Mouse (Mus musculus) MEL (cell line): Measurements from ENCODE around the gene Lhx1. TPM values are rescaled to one million over a fixed set of nuclear protein-coding genes. Genes with fewer than 3 reads are reported as not detected.
A peak's percentile ranks its signal among the peaks of the same experiment; 100 is the strongest.

Experiments used
- DNase-seq: peaks from one replicate; pipeline ENCODE4 v3.0.0; 2011; ENCODE audit warnings: low read depth, low spot score
- H3K27ac ChIP-seq: 2 replicates; pipeline ENCODE4 v1.5.1; 2012; ENCODE audit warnings: low read depth, mild to moderate bottlenecking, control low read depth, low read length, moderate library complexity; ENCODE audit not compliant: control insufficient read depth
- H3K27me3 ChIP-seq, 2 experiments: fragments of 150-350 bp in 1 of 2; sonication (generic) in 1 of 2; 2 replicates each; pipeline ENCODE4 v1.6.1; 2012; ENCODE audit warnings: low read length in 2 of 2, mild to moderate bottlenecking in 2 of 2, improper control_type of control experiment in 1 of 2, moderate library complexity in 1 of 2; ENCODE audit not compliant: insufficient read depth in 2 of 2, control insufficient read depth in 1 of 2
- H3K36me3 ChIP-seq, 2 experiments: 2 replicates each; pipeline ENCODE4 v1.6.1; 2012 to 2014; ENCODE audit warnings: low read length in 2 of 2, improper control_type of control experiment in 1 of 2, inconsistent platforms in 1 of 2, mild to moderate bottlenecking in 1 of 2; ENCODE audit not compliant: insufficient read depth in 2 of 2, control insufficient read depth in 1 of 2
- H3K4me1 ChIP-seq, 2 experiments: fragments of 150-350 bp in 1 of 2; sonication (generic) in 1 of 2; 2 replicates each; pipeline ENCODE4 v1.6.1; 2012; ENCODE audit warnings: low read length in 2 of 2, improper control_type of control experiment in 1 of 2, mild to moderate bottlenecking in 1 of 2; ENCODE audit not compliant: insufficient read depth in 2 of 2, control insufficient read depth in 1 of 2
- H3K4me3 ChIP-seq, 2 experiments: fragments of 150-350 bp in 1 of 2; sonication (generic) in 1 of 2; 2 replicates each; pipeline ENCODE4 v1.5.1; 2012; ENCODE audit warnings: low read depth in 2 of 2, low read length in 2 of 2, mild to moderate bottlenecking in 2 of 2, moderate library complexity in 2 of 2, control low read depth in 1 of 2, improper control_type of control experiment in 1 of 2; ENCODE audit not compliant: control insufficient read depth in 1 of 2, insufficient read depth in 1 of 2
- H3K79me2 ChIP-seq: 2 replicates; pipeline ENCODE4 v1.6.1; 2012; ENCODE audit warnings: mild to moderate bottlenecking, low read length, moderate library complexity; ENCODE audit not compliant: control insufficient read depth, poor library complexity, insufficient read depth
- H3K9ac ChIP-seq: 2 replicates; pipeline ENCODE4 v1.6.1; 2012; ENCODE audit warnings: low read depth, mild to moderate bottlenecking, control low read depth, low read length, moderate library complexity; ENCODE audit not compliant: control insufficient read depth, poor library complexity, severe bottlenecking
- H3K9me3 ChIP-seq: fragments of 150-350 bp; sonication (generic); replicated peaks from 2 replicates; pipeline ENCODE4 v1.6.1; 2012; ENCODE audit warnings: mild to moderate bottlenecking, low read length, improper control_type of control experiment, moderate library complexity; ENCODE audit not compliant: insufficient read depth
- CTCF ChIP-seq, 3 experiments: IDR thresholded peaks in 2 of 3; conservative IDR thresholded peaks in 1 of 3; 2 replicates each; pipeline ENCODE4 v1.5.1; 2011 to 2012; ENCODE audit warnings: low read length in 3 of 3, low read depth in 2 of 3, mild to moderate bottlenecking in 2 of 3, improper control_type of control experiment in 1 of 3, inconsistent platforms in 1 of 3, mixed read lengths in 1 of 3, moderate library complexity in 1 of 3; ENCODE audit not compliant: control insufficient read depth in 1 of 3, insufficient read depth in 1 of 3, poor library complexity in 1 of 3, severe bottlenecking in 1 of 3
- ELF1 ChIP-seq: IDR thresholded peaks from 2 replicates; pipeline ENCODE4 v1.6.1; 2014; ENCODE audit warnings: low read depth, mild to moderate bottlenecking, inconsistent platforms, low read length, improper control_type of control experiment, moderate library complexity
- EP300 ChIP-seq, 2 experiments: IDR thresholded peaks; 2 replicates each; pipeline ENCODE4 v1.6.1; 2011; ENCODE audit warnings: improper control_type of control experiment in 2 of 2, low read length in 2 of 2, low read depth in 1 of 2, mild to moderate bottlenecking in 1 of 2
- HCFC1 ChIP-seq: IDR thresholded peaks from 2 replicates; pipeline ENCODE4 v1.6.1; 2012; ENCODE audit warnings: low read depth, mild to moderate bottlenecking, inconsistent platforms, low read length, improper control_type of control experiment, moderate library complexity
- KAT2A ChIP-seq: conservative IDR thresholded peaks from 2 replicates; pipeline ENCODE4 v1.6.1; 2012; ENCODE audit warnings: low read depth, low read length, improper control_type of control experiment, inconsistent platforms
- MAFK ChIP-seq: IDR thresholded peaks from 2 replicates; pipeline ENCODE4 v1.6.1; 2011; ENCODE audit warnings: low read depth, mild to moderate bottlenecking, low read length, improper control_type of control experiment, borderline replicate concordance
- MAX ChIP-seq: IDR thresholded peaks from 2 replicates; pipeline ENCODE4 v1.6.1; 2011; ENCODE audit warnings: low read length, improper control_type of control experiment
- MEF2A ChIP-seq: IDR thresholded peaks from 2 replicates; pipeline ENCODE4 v1.6.1; 2014; ENCODE audit warnings: low read depth, mild to moderate bottlenecking, inconsistent platforms, low read length, improper control_type of control experiment; ENCODE audit not compliant: poor library complexity, insufficient replicate concordance, severe bottlenecking; ENCODE audit errors: extremely low read depth
- NELFE ChIP-seq: IDR thresholded peaks from 2 replicates; pipeline ENCODE4 v1.6.1; 2011; ENCODE audit warnings: low read depth, low read length, improper control_type of control experiment
- NRF1 ChIP-seq: IDR thresholded peaks from 2 replicates; pipeline ENCODE4 v1.6.1; 2014; ENCODE audit warnings: low read depth, mild to moderate bottlenecking, inconsistent platforms, low read length, improper control_type of control experiment, moderate library complexity; ENCODE audit not compliant: poor library complexity, insufficient read depth, severe bottlenecking
- POLR2AphosphoS5 ChIP-seq: IDR thresholded peaks from 2 replicates; pipeline ENCODE4 v1.6.1; 2012; ENCODE audit warnings: low read depth, borderline replicate concordance, mild to moderate bottlenecking, inconsistent platforms, low read length, moderate library complexity, mixed read lengths
- RAD21 ChIP-seq: IDR thresholded peaks from 2 replicates; pipeline ENCODE4 v1.6.1; 2011; ENCODE audit warnings: mild to moderate bottlenecking, low read depth, low read length, improper control_type of control experiment
- SIN3A ChIP-seq: IDR thresholded peaks from 2 replicates; pipeline ENCODE4 v1.6.1; 2012; ENCODE audit warnings: low read length, improper control_type of control experiment, inconsistent platforms
- SMC3 ChIP-seq: IDR thresholded peaks from 2 replicates; pipeline ENCODE4 v1.6.1; 2011; ENCODE audit warnings: low read depth, low read length, improper control_type of control experiment
- TCF12 ChIP-seq: IDR thresholded peaks from 2 replicates; pipeline ENCODE4 v1.6.1; 2014; ENCODE audit warnings: low read depth, mild to moderate bottlenecking, inconsistent platforms, low read length, improper control_type of control experiment, moderate library complexity
- UBTF ChIP-seq: IDR thresholded peaks from 2 replicates; pipeline ENCODE4 v1.6.1; 2012; ENCODE audit warnings: low read depth, mild to moderate bottlenecking, inconsistent platforms, low read length, improper control_type of control experiment, moderate library complexity, borderline replicate concordance; ENCODE audit not compliant: insufficient read depth
- ZC3H11A ChIP-seq: IDR thresholded peaks from 2 replicates; pipeline ENCODE4 v1.6.1; 2012; ENCODE audit warnings: low read depth, mild to moderate bottlenecking, inconsistent platforms, low read length, improper control_type of control experiment
- ZKSCAN1 ChIP-seq: IDR thresholded peaks from 2 replicates; pipeline ENCODE4 v1.6.1; 2012; ENCODE audit warnings: low read depth, mild to moderate bottlenecking, inconsistent platforms, low read length, improper control_type of control experiment, moderate library complexity
- polyA plus RNA-seq, 2 experiments: library from polyadenylated mRNA; stranded (reverse) in 1 of 2; unstranded in 1 of 2; fragments of >175 nt in 1 of 2; fragments of >200 nt in 1 of 2; gene quantifications; 2 replicates each; pipeline versions ENCODE4 v1.2.1 to v1.2.4; 2012; ENCODE audit warnings: low replicate concordance in 2 of 2, low read depth in 1 of 2; ENCODE audit not compliant: insufficient read length in 2 of 2, insufficient read depth in 1 of 2, missing spikeins in 1 of 2
- total RNA-seq: library from RNA; depleted of rRNA; stranded (reverse); fragments of 300-350 nt; gene quantifications from 2 replicates; pipeline ENCODE4 v1.2.3, GENCODE M21; 2012

Lhx1 gene
- total and polyA plus RNA-seq, 3 experiments, result not detected

DNA sequence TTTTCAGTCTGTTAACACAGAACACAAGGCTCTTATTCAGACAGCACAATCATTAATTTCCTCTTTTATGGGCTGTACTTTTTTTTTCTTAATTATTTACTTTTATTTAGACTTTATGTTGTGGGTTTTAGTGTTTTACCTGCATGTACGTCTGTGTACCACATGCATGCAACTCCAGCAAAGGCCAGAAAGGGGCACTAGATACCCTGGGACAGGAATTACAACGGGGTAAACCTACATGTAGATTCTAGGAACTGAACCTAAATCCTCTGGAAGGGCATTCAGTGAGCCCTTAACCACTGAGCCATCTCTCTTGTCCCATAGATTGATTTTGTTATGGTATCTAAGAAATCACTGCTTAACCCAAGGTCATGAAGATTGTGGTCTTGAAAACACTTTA lies 27.4 kb downstream of the Lhx1 start:
- H3K36me3 ChIP-seq, result peaks cover 1 to 58% of the 10 kb centered on the region in 2 experiments; a peak in 2 of 4 replicates
- H3K9ac ChIP-seq, result no peak overlapping the region
- H3K9me3 ChIP-seq, result no peaks in the 10 kb centered on the region
- no peak overlapping the region for H3K4me3 ChIP-seq
- no peaks in the 10 kb centered on the region for H3K4me1 ChIP-seq
- peaks cover 14% of the 10 kb centered on the region; the same call in 1 of the 2 replicates for H3K79me2 ChIP-seq
- peak; percentile 51 for DNase-seq
- peak; percentile 24 to 52 (median 25); a peak in 5 of 6 replicates for TF ChIP-seq CTCF (IDR thresholded peaks at IDR 0.05 in 2 of 3, conservative IDR thresholded peaks at IDR 0.05 in 1 of 3; ENCODE audit: control insufficient read depth in 1 of 3, insufficient read depth in 1 of 3, low read depth in 2 of 3, low read length in 3 of 3, poor library complexity in 1 of 3, severe bottlenecking in 1 of 3)
- TF ChIP-seq RAD21, result peak; percentile 35
- TF ChIP-seq SMC3, result peak; percentile 39; the same call in 1 of the 2 replicates
- TF ChIP-seq KAT2A, result no peak
- no peak for TF ChIP-seq UBTF
- TF ChIP-seq MEF2A, result no peak
- TF ChIP-seq NRF1, result no peak
- TF ChIP-seq MAFK, result no peak
- 0 out of 2 replicates have a peak, but pooled peaks have one; percentile 20 for TF ChIP-seq ZC3H11A
- TF ChIP-seq NELFE, result no peak
- TF ChIP-seq POLR2AphosphoS5, result no peak
- no peak for TF ChIP-seq EP300 (IDR thresholded peaks at IDR 0.05; ENCODE audit: low read depth in 1 of 2, low read length in 2 of 2)
- TF ChIP-seq MAX, result no peak
- TF ChIP-seq ZKSCAN1, result no peak
- no peak for TF ChIP-seq TCF12
- TF ChIP-seq HCFC1, result no peak
- no peak for TF ChIP-seq ELF1
- H3K27ac ChIP-seq, result no peak overlapping the region
- H3K27me3 ChIP-seq, result no peaks in the 10 kb centered on the region

DNA sequence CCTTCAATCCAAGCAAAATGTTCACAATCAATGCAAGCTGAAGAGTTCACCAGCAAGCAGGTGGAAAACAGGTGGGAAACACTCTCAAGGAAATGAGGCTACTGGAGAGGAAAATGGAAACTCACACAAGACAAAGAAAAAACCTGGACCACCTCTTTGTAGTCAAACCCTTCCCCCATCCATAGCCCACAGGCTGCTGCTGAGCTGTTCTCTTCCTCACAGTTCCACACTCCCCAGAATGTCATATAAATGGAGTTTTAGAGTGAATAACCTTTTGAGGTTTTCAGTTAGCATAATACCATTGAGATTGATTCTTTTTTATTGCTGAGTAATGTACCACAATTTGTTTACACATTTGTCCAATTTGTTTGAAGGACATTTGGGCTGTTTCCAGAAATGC lies 28.4 kb downstream of the Lhx1 start:
- Histone ChIP-seq H3K9ac (no peak overlapping the region), H3K27me3 (no peaks in the 10 kb centered on the region), H3K4me3 (no peak overlapping the region), H3K27ac (no peak overlapping the region), H3K4me1 (no peaks in the 10 kb centered on the region), H3K36me3 (peaks cover 0 to 55% of the 10 kb centered on the region in 2 experiments; a peak in 2 of 4 replicates), H3K79me2 (peaks cover 14% of the 10 kb centered on the region; the same call in 1 of the 2 replicates), H3K9me3 (no peaks in the 10 kb centered on the region)
- DNase-seq, result no peak
- TF ChIP-seq SIN3A, result no peak
